Comparison of ENCODE assay signal across 29 mouse cellular contexts in the genomic region with DNA sequence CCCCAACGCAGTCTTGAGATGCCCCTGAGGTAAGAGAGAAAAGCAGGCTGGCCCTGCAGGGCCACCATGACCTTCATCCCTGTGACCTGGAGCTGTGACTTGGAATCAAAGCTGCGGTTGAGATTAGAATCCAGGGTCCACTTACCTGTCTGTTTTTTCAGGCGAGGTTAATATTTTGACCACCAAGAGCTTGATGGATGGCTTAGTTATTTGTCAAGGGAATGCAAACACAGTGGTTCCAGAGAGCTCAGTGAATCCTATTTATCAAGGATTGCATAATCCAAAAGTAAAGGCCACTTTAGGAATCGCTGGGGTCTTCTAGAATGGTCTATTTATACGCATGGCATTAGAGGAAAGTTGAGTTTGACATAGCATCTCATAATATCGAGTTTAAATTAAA. TPM values are rescaled to one million over a fixed set of nuclear protein-coding genes. Genes with fewer than 3 reads are reported as not detected.
"Had no signal": no experiment of that assay in that cellular context is flagged by ENCODE, and none has a peak within 500 bp of the region (broad histone marks: within the 10 kb centered on the region; RNA-seq: fewer than 3 reads in every experiment).

No protein-coding gene starts in this region.

- H3K36me3 ChIP-seq: heart, embryonic 12.5 days; intestine, embryonic 15.5 days; limb, embryonic 10.5 days; limb, embryonic 12.5 days had no signal

- H3K27ac ChIP-seq: heart, adult 2 months; hindbrain, embryonic 14.5 days; intestine, embryonic 15.5 days; layer of hippocampus, adult 2 months; left cerebral cortex, adult 2 months; limb, embryonic 10.5 days; limb, embryonic 12.5 days had no signal

- H3K4me2 ChIP-seq: heart, embryonic 12.5 days; hindbrain, embryonic 14.5 days; intestine, embryonic 15.5 days; limb, embryonic 12.5 days had no signal

- H3K4me3 ChIP-seq: heart, adult 2 months; heart, embryonic 12.5 days; intestine, embryonic 15.5 days; layer of hippocampus, adult 2 months; left cerebral cortex, adult 2 months; limb, embryonic 10.5 days; limb, embryonic 12.5 days had no signal

- H3K4me1 ChIP-seq: heart, embryonic 12.5 days; intestine, embryonic 15.5 days; limb, embryonic 10.5 days; limb, embryonic 12.5 days had no signal

- H3K9ac ChIP-seq: forebrain, postnatal 0 days; heart, embryonic 12.5 days; hindbrain, embryonic 14.5 days; intestine, embryonic 15.5 days; limb, embryonic 12.5 days had no signal

- DNase-seq: forebrain, postnatal 0 days; gastrocnemius, postnatal 14 days; gastrocnemius, postnatal 36 days; heart, adult 2 months; heart, postnatal 10 days; kidney, adult 18-20 months; kidney, adult 8-10 months; kidney, postnatal 10 days; kidney, postnatal 25 days; kidney, postnatal 4 days; lung, adult 18-20 months had no signal

- H3K27me3 ChIP-seq: heart, embryonic 12.5 days; intestine, embryonic 15.5 days had no signal

- ATAC-seq: forebrain, postnatal 0 days; hindbrain, embryonic 16.5 days; inflammation-experienced regulatory T-cells, adult 6 months; intestine, embryonic 15.5 days; intestine, postnatal 0 days had no signal

- H3K9me3 ChIP-seq: heart, embryonic 12.5 days; intestine, embryonic 15.5 days; limb, embryonic 10.5 days; limb, embryonic 12.5 days had no signal

RNA-seq across cellular contexts. Expression of gene 5830473C10Rik, which starts 21.3 kb away (rescaled TPM):
- total RNA-seq: gastrocnemius, adult 18-20 months; gastrocnemius, adult 8-10 months; gastrocnemius, postnatal 14 days; gastrocnemius, postnatal 36 days; heart, adult 2 months; heart, postnatal 10 days; heart, postnatal 25 days; hematopoietic stem cell, adult 5-6 weeks; layer of hippocampus, adult 2 months; layer of hippocampus, postnatal 25 days had no signal
- polyA plus RNA-seq: heart, adult 2 months; heart, embryonic 12.5 days; heart, embryonic 14.5 days; heart, embryonic 16.5 days; hindbrain, embryonic 11.5 days; intestine, embryonic 15.5 days; limb, embryonic 10.5 days; limb, embryonic 12.5 days had no signal

RNA-seq across cellular contexts. Expression of gene Rassf6, which starts 58.3 kb away (rescaled TPM):
- total RNA-seq: gastrocnemius, adult 18-20 months; gastrocnemius, adult 8-10 months; gastrocnemius, postnatal 14 days; gastrocnemius, postnatal 36 days; heart, adult 2 months; heart, postnatal 25 days had no signal
